Mouse (Mus musculus) kidney, postnatal 0 days (tissue): ENCODE measurements around the gene Cdca8. TPM values are rescaled to one million over a fixed set of nuclear protein-coding genes. Genes with fewer than 3 reads are reported as not detected.

ENCODE experiments used
- ATAC-seq: fragments of 200-750 bp; cut with Nextera tagmentation; replicated peaks from 2 replicates; pipeline ENCODE4 v1.8.0; 2017; ENCODE audit warnings: low read depth, moderate number of reproducible peaks, moderate TSS enrichment, moderate library complexity; ENCODE audit not compliant: low FRiP score
- DNase-seq: peaks from one replicate; pipeline ENCODE4 v3.0.0-alpha.2; 2016; ENCODE audit warnings: low spot score
- H3K27ac ChIP-seq: fragments of 300-500 bp; sonication (generic); 2 replicates; pipeline ENCODE4 v1.5.1; 2014; ENCODE audit warnings: mild to moderate bottlenecking
- H3K27me3 ChIP-seq: fragments of 300-500 bp; sonication (generic); 2 replicates; pipeline ENCODE4 v1.6.1; 2014; ENCODE audit warnings: low read length, mixed read lengths; ENCODE audit not compliant: insufficient read depth
- H3K36me3 ChIP-seq: fragments of 300-500 bp; sonication (generic); 2 replicates; pipeline ENCODE4 v1.6.1; 2014; ENCODE audit warnings: low read length, mixed read lengths; ENCODE audit not compliant: insufficient read depth
- H3K4me1 ChIP-seq: fragments of 300-500 bp; sonication (generic); replicated peaks from 2 replicates; pipeline ENCODE4 v1.6.1; 2014; ENCODE audit warnings: antibody characterized with exemption, low read length, mixed read lengths; ENCODE audit not compliant: insufficient read depth
- H3K4me2 ChIP-seq: fragments of 300-500 bp; sonication (generic); 2 replicates; pipeline ENCODE4 v1.6.1; 2014; ENCODE audit warnings: mild to moderate bottlenecking, low read length, moderate library complexity, mixed read lengths
- H3K4me3 ChIP-seq: fragments of 300-500 bp; sonication (generic); replicated peaks from 2 replicates; pipeline ENCODE4 v1.5.1; 2014; ENCODE audit warnings: low read depth, low read length
- H3K9ac ChIP-seq: fragments of 300-500 bp; sonication (generic); 2 replicates; pipeline ENCODE4 v1.6.1; 2014; ENCODE audit warnings: low read depth, low read length
- H3K9me3 ChIP-seq: fragments of 300-500 bp; sonication (generic); replicated peaks from 2 replicates; pipeline ENCODE4 v1.6.1; 2016; ENCODE audit warnings: low read length, inconsistent platforms, mixed read lengths
- CTCF ChIP-seq: IDR thresholded peaks from 2 replicates; pipeline ENCODE4 v1.5.1; 2016; ENCODE audit warnings: antibody characterized with exemption, low read depth, mild to moderate bottlenecking, moderate library complexity
- WGBS: fragments of 180-500 bp; shearing (Covaris S2); extraction: QIAGEN DNeasy Blood & Tissue Kit; methylation state at CpG from one replicate; pipeline ENCODE4 v1.1.7; 2014; 5-methylcytosine and 5-hydroxymethylcytosine counted together
- polyA plus RNA-seq: library from polyadenylated mRNA; unstranded; fragments of >200 nt; fragmentation: Nextera tagmentation; extraction: Ambion mirVana; gene quantifications from 2 replicates; pipeline ENCODE4 v1.2.1, GENCODE M21; 2015

Cdca8 gene
- polyA plus RNA-seq, 1 experiment from 2014 or later, result 42.8 TPM

- 3% methylated on average over 18 of the region's 18 CpGs for WGBS
- Histone ChIP-seq H3K27ac (no peak overlapping the region), H3K27me3 (peaks cover 22% of the 10 kb centered on the region; the same call in 1 of the 2 replicates), H3K9me3 (no peaks in the 10 kb centered on the region), H3K4me3 (0 out of 2 replicates have a peak overlapping the region, but pooled peaks have one; percentile 2), H3K4me1 (peaks cover 3% of the 10 kb centered on the region; the same call in 1 of the 2 replicates), H3K4me2 (peak overlapping the region; percentile 62), H3K36me3 (no peaks in the 10 kb centered on the region), H3K9ac (0 out of 2 replicates have a peak overlapping the region, but pooled peaks have one; percentile 8)
- TF ChIP-seq CTCF, result no peak
- DNase-seq (peak; percentile 86), ATAC-seq (no peak; the same call in 1 of the 2 replicates)
Observed at GRCm38 (mm10) chr4:124984871-124985670, 46.0 kb upstream of the Cdca8 start.

GRCm38 (mm10) chr4:124983893-124984526 lies 44.9 kb upstream of the Cdca8 start:
- TF ChIP-seq CTCF, result peak; percentile 41; the same call in 1 of the 2 replicates
- H3K27me3 ChIP-seq, result peaks cover 22% of the 10 kb centered on the region; the same call in 1 of the 2 replicates
- H3K9me3 ChIP-seq, result no peaks in the 10 kb centered on the region
- peaks cover 3% of the 10 kb centered on the region; the same call in 1 of the 2 replicates for H3K4me1 ChIP-seq
- DNase-seq (no peak), ATAC-seq (no peak)
- H3K9ac ChIP-seq, result no peak overlapping the region
- H3K4me2 ChIP-seq, result no peak overlapping the region
- no peaks in the 10 kb centered on the region for H3K36me3 ChIP-seq
- 10% methylated on average over 9 of the region's 9 CpGs for WGBS
- no peak overlapping the region; the same call in 1 of the 2 replicates for H3K27ac ChIP-seq
- H3K4me3 ChIP-seq, result no peak overlapping the region

GRCm38 (mm10) chr4:124978201-124978600 lies 39.1 kb upstream of the Cdca8 start:
- ATAC-seq, result no peak
- Histone ChIP-seq H3K27me3 (no peaks in the 10 kb centered on the region; the same call in 1 of the 2 replicates), H3K36me3 (no peaks in the 10 kb centered on the region), H3K4me3 (no peak overlapping the region), H3K9ac (no peak overlapping the region), H3K4me1 (no peaks in the 10 kb centered on the region), H3K4me2 (no peak overlapping the region), H3K27ac (no peak overlapping the region), H3K9me3 (no peaks in the 10 kb centered on the region)
- 29% methylated on average over 5 of the region's 5 CpGs for WGBS
- no peak for DNase-seq
- no peak for TF ChIP-seq CTCF

- no peaks in the 10 kb centered on the region for H3K9me3 ChIP-seq
- DNase-seq, result no peak
- no peak for ATAC-seq
- no peak overlapping the region for H3K4me2 ChIP-seq
- H3K4me3 ChIP-seq, result no peak overlapping the region
- no peaks in the 10 kb centered on the region for H3K4me1 ChIP-seq
- no peak overlapping the region for H3K9ac ChIP-seq
- H3K27ac ChIP-seq, result no peak overlapping the region
- no peaks in the 10 kb centered on the region for H3K27me3 ChIP-seq
- no peak for TF ChIP-seq CTCF
- WGBS, result 82% methylated on average over 2 of the region's 2 CpGs
- H3K36me3 ChIP-seq, result no peaks in the 10 kb centered on the region
Observed at GRCm38 (mm10) chr4:124973296-124973695, 34.2 kb upstream of the Cdca8 start.

- Histone ChIP-seq H3K9me3 (no peaks in the 10 kb centered on the region), H3K4me1 (no peaks in the 10 kb centered on the region), H3K36me3 (no peaks in the 10 kb centered on the region), H3K27me3 (no peaks in the 10 kb centered on the region), H3K4me3 (no peak overlapping the region), H3K4me2 (no peak overlapping the region), H3K27ac (no peak overlapping the region), H3K9ac (no peak overlapping the region)
- TF ChIP-seq CTCF, result no peak
- 36% methylated on average over 9 of the region's 9 CpGs for WGBS
- no peak for ATAC-seq
- DNase-seq, result no peak
Observed at GRCm38 (mm10) chr4:124972316-124972715, 33.2 kb upstream of the Cdca8 start.

GRCm38 (mm10) chr4:124971094-124971493 lies 32.0 kb upstream of the Cdca8 start:
- no peak overlapping the region for H3K9ac ChIP-seq
- DNase-seq, result no peak
- no peak overlapping the region for H3K4me2 ChIP-seq
- no peaks in the 10 kb centered on the region for H3K36me3 ChIP-seq
- no peaks in the 10 kb centered on the region for H3K9me3 ChIP-seq
- TF ChIP-seq CTCF, result no peak
- H3K27ac ChIP-seq, result no peak overlapping the region
- ATAC-seq, result no peak
- no peaks in the 10 kb centered on the region for H3K4me1 ChIP-seq
- no peaks in the 10 kb centered on the region for H3K27me3 ChIP-seq
- H3K4me3 ChIP-seq, result no peak overlapping the region
- WGBS, result 83% methylated on average over 8 of the region's 8 CpGs
